Mouse (Mus musculus) heart, embryonic 13.5 days (tissue): ENCODE results near the gene Majin. TPM values are rescaled to one million over a fixed set of nuclear protein-coding genes. Genes with fewer than 3 reads are reported as not detected.

ENCODE experiments used
- ATAC-seq: fragments of 200-750 bp; cut with Nextera tagmentation; 2 replicates; pipeline ENCODE4 v1.8.0; 2017; ENCODE audit warnings: moderate TSS enrichment; ENCODE audit not compliant: insufficient number of reproducible peaks, low FRiP score, low TSS enrichment; ENCODE audit errors: extremely low read depth
- H3K27ac ChIP-seq: fragments of 300-500 bp; sonication (generic); replicated peaks from 2 replicates; pipeline ENCODE4 v1.5.1; 2015; ENCODE audit warnings: moderate library complexity, mild to moderate bottlenecking, inconsistent platforms
- H3K27me3 ChIP-seq: fragments of 300-500 bp; sonication (generic); replicated peaks from 2 replicates; pipeline ENCODE4 v1.6.1; 2015; ENCODE audit warnings: mild to moderate bottlenecking, inconsistent platforms
- H3K36me3 ChIP-seq: fragments of 300-500 bp; sonication (generic); 2 replicates; pipeline ENCODE4 v1.6.1; 2015; ENCODE audit warnings: mild to moderate bottlenecking, inconsistent platforms
- H3K4me1 ChIP-seq: fragments of 300-500 bp; sonication (generic); 2 replicates; pipeline ENCODE4 v1.6.1; 2015; ENCODE audit warnings: inconsistent platforms
- H3K4me2 ChIP-seq: fragments of 300-500 bp; sonication (generic); 2 replicates; pipeline ENCODE4 v1.6.1; 2015; ENCODE audit warnings: inconsistent platforms, mild to moderate bottlenecking, moderate library complexity
- H3K4me3 ChIP-seq: fragments of 300-500 bp; sonication (generic); 2 replicates; pipeline ENCODE4 v1.5.1; 2015; ENCODE audit warnings: moderate library complexity, mild to moderate bottlenecking, inconsistent platforms
- H3K9ac ChIP-seq: fragments of 300-500 bp; sonication (generic); 2 replicates; pipeline ENCODE4 v1.6.1; 2015; ENCODE audit warnings: inconsistent platforms, mild to moderate bottlenecking, moderate library complexity
- H3K9me3 ChIP-seq: fragments of 300-500 bp; sonication (generic); 2 replicates; pipeline ENCODE4 v1.6.1; 2016; ENCODE audit warnings: inconsistent platforms
- WGBS: fragments of 180-500 bp; shearing (Covaris S2); methylation state at CpG from one replicate; pipeline ENCODE4 v1.1.7; 2015; ENCODE audit warnings: mixed read lengths; 5-methylcytosine and 5-hydroxymethylcytosine counted together
- polyA plus RNA-seq: library from polyadenylated mRNA; unstranded; fragments of >200 nt; fragmentation: Nextera tagmentation; extraction: Ambion mirVana; gene quantifications from 2 replicates; pipeline ENCODE4 v1.2.1, GENCODE M21; 2015

Majin gene
- polyA plus RNA-seq, 1 experiment from 2014 or later = not detected

- WGBS = under 1% methylated on average over 55 of the region's 55 CpGs
- Histone ChIP-seq H3K36me3 (peaks cover 29% of the 10 kb centered on the region), H3K9ac (peak within 1 kb of the TSS; percentile 93), H3K9me3 (no peaks in the 10 kb centered on the region), H3K4me2 (peak within 1 kb of the TSS; percentile 96), H3K4me3 (peak within 1 kb of the TSS; percentile 81), H3K4me1 (peaks cover 24% of the 10 kb centered on the region), H3K27ac (peak within 1 kb of the TSS; percentile 72), H3K27me3 (no peaks in the 10 kb centered on the region)
- peak; percentile 86 for ATAC-seq
Measured at GRCm38 (mm10) chr19:6241274-6242107, 57.3 kb downstream of the Majin start, which contains the start of gene Atg2a. Gene Atg2a, plus strand, starts transcription at chr19:6241668.

DNA sequence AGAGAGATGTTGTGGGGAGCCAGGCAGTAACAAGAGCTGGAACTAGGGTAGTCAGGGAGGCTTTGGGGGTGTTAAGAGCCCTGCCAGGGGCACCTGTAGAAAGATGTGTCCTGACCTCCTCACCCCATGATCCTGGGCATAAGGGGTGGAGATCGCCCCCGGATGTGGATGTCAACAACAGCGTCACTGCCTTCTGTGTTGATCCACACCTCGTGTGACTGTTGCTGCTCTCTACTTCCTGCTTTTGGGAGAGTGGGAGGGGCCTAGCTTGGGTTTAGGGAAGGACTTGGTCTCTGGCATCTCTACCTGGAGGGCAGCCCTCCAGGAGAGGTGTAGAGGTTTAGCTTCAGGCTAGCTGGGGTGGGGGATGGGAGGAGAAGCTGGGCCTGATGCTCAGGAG lies 58.1 kb downstream of the Majin start:
- peak overlapping the region; percentile 72 for H3K27ac ChIP-seq
- no peaks in the 10 kb centered on the region for H3K9me3 ChIP-seq
- 0 out of 2 replicates have a peak, but pooled peaks have one; percentile 15 for ATAC-seq
- peak overlapping the region; percentile 96 for H3K4me2 ChIP-seq
- peaks cover 37% of the 10 kb centered on the region for H3K36me3 ChIP-seq
- 0% methylated on average over 4 of the region's 4 CpGs for WGBS
- H3K9ac ChIP-seq = peak overlapping the region; percentile 93
- H3K4me3 ChIP-seq = peak overlapping the region; percentile 81
- no peaks in the 10 kb centered on the region for H3K27me3 ChIP-seq
- peaks cover 22% of the 10 kb centered on the region for H3K4me1 ChIP-seq

DNA sequence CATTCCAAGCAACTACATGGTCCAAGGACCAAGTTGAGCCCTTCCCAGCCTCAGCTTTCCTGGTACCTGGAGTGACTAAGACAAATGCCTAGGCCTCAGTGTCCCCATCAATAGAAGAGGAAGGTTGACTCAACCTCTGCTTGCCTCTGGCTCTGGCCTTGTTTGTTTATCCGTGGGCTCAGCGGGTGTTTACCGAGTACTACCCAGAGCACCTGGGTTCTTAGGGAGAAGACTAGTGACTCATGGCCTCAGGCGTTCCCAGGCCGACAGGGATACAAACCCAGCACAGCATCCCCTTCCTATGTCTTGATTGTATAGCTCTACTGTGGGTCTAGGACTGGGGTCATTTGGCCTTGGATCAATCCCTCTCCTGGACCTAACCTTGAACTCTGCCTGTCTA lies 59.0 kb downstream of the Majin start:
- peaks cover 46% of the 10 kb centered on the region for H3K36me3 ChIP-seq
- no peaks in the 10 kb centered on the region for H3K27me3 ChIP-seq
- no peak overlapping the region for H3K27ac ChIP-seq
- H3K4me2 ChIP-seq = peak overlapping the region; percentile 96
- peak overlapping the region; percentile 93 for H3K9ac ChIP-seq
- H3K9me3 ChIP-seq = no peaks in the 10 kb centered on the region
- WGBS = 78% methylated on average over 5 of the region's 5 CpGs
- ATAC-seq = no peak
- H3K4me1 ChIP-seq = peaks cover 22% of the 10 kb centered on the region
- H3K4me3 ChIP-seq = no peak overlapping the region

- no peak overlapping the region for H3K4me3 ChIP-seq
- H3K27me3 ChIP-seq = no peaks in the 10 kb centered on the region
- ATAC-seq = no peak
- H3K36me3 ChIP-seq = peaks cover 67% of the 10 kb centered on the region
- no peak overlapping the region for H3K9ac ChIP-seq
- no peak overlapping the region for H3K27ac ChIP-seq
- peaks cover 15% of the 10 kb centered on the region for H3K4me1 ChIP-seq
- WGBS = 52% methylated on average over 1 of the region's 1 CpGs
- H3K9me3 ChIP-seq = no peaks in the 10 kb centered on the region
- H3K4me2 ChIP-seq = no peak overlapping the region
Measured at GRCm38 (mm10) chr19:6245806-6246205, 61.6 kb downstream of the Majin start.

- Histone ChIP-seq H3K4me1 (peaks cover 5% of the 10 kb centered on the region), H3K27me3 (no peaks in the 10 kb centered on the region), H3K9me3 (no peaks in the 10 kb centered on the region), H3K9ac (no peak overlapping the region), H3K4me3 (no peak overlapping the region), H3K27ac (no peak overlapping the region), H3K4me2 (no peak overlapping the region), H3K36me3 (peaks cover 85% of the 10 kb centered on the region)
- ATAC-seq = no peak
- WGBS = 87% methylated on average over 29 of the region's 29 CpGs
Measured at GRCm38 (mm10) chr19:6247526-6248300, 63.5 kb downstream of the Majin start.

DNA sequence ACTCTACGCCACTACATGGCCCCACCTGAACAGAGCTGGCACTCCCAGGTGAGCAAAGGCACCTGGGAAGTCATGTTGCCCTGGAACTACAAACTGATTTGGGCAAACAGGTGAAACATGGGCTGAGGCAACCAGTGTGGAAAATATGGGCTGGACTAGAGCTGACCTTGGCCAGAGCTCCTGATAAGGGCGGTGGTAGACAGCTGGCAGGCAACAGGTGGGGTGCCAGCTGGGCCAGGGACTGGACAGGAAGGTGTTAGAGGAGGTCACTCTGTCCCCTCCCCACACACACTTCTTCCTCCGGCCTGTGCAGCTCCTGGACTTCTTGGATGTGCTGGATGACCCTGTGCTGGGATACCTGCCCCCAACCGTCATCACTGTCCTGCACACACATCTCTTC lies 68.8 kb downstream of the Majin start:
- Histone ChIP-seq H3K27ac (no peak overlapping the region), H3K9ac (no peak overlapping the region), H3K27me3 (no peaks in the 10 kb centered on the region), H3K4me2 (no peak overlapping the region), H3K4me1 (peaks cover 5% of the 10 kb centered on the region; the same call in 1 of the 2 replicates), H3K36me3 (peaks cover 94% of the 10 kb centered on the region), H3K9me3 (no peaks in the 10 kb centered on the region), H3K4me3 (no peak overlapping the region)
- no peak for ATAC-seq
- WGBS = 81% methylated on average over 4 of the region's 4 CpGs

DNA sequence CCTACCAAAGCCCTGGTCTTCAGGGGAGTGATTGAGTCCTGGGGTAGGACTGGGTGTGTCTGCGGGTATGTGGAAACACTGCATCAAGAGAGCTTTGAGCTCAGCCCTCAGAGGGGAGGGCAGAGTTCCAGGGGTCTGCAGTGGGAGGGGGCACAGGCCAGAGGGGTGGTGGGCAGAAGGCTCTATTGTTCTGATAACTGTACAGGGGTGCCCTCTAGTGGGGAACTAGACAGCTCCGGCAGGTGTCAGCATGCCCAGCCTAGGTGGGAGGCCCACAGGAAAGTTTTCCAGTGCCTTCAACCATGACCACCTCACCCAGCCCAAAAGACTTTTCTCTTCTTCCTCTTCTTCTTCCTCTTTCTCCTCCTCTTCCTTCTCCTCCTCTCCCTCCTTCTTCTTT lies 76.2 kb downstream of the Majin start:
- 77% methylated on average over 2 of the region's 2 CpGs for WGBS
- peaks cover 5% of the 10 kb centered on the region; the same call in 1 of the 2 replicates for H3K9me3 ChIP-seq
- H3K36me3 ChIP-seq = peaks cover 71% of the 10 kb centered on the region
- H3K27ac ChIP-seq = no peak overlapping the region
- H3K4me2 ChIP-seq = no peak overlapping the region
- no peaks in the 10 kb centered on the region for H3K4me1 ChIP-seq
- no peaks in the 10 kb centered on the region for H3K27me3 ChIP-seq
- H3K4me3 ChIP-seq = no peak overlapping the region
- H3K9ac ChIP-seq = no peak overlapping the region
- ATAC-seq = no peak

DNA sequence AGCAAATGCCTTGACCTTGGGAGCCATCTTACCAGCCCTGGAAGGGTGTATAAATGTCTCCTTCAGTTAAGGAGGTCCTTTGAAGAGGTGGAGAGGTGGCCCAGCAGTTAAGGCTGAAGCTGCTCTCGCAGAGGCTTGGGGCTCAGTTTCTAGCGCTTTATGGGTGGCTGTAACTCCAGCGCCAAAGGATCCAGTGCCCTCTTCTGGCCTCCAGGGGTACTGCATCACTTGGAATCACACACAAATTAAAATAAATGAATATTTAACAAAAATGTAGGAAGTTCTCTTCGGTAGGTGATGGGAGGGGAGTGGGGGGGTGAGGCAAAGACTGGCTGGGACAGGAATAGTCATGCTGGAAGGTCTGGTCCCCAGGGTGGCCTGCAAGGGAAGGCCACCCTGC lies 76.8 kb downstream of the Majin start:
- Histone ChIP-seq H3K9ac (no peak overlapping the region), H3K36me3 (peaks cover 66% of the 10 kb centered on the region)

GRCm38 (mm10) chr19:6261379-6261778 lies 77.2 kb downstream of the Majin start:
- peaks cover 5% of the 10 kb centered on the region; the same call in 1 of the 2 replicates for H3K9me3 ChIP-seq
- H3K4me1 ChIP-seq = no peaks in the 10 kb centered on the region
- no peak overlapping the region for H3K9ac ChIP-seq
- no peak overlapping the region for H3K4me2 ChIP-seq
- ATAC-seq = no peak
- H3K36me3 ChIP-seq = peaks cover 62% of the 10 kb centered on the region
- WGBS = 91% methylated on average over 14 of the region's 14 CpGs
- no peaks in the 10 kb centered on the region for H3K27me3 ChIP-seq
- H3K4me3 ChIP-seq = no peak overlapping the region
- H3K27ac ChIP-seq = no peak overlapping the region

More for the DNA sequence above, 76.8 kb downstream of the Majin start:
- H3K4me3 ChIP-seq = no peak overlapping the region
- no peak overlapping the region for H3K4me2 ChIP-seq
- no peaks in the 10 kb centered on the region for H3K27me3 ChIP-seq
- peaks cover 5% of the 10 kb centered on the region; the same call in 1 of the 2 replicates for H3K9me3 ChIP-seq
- no peak for ATAC-seq
- H3K27ac ChIP-seq = no peak overlapping the region
- WGBS = 74% methylated on average over 4 of the region's 4 CpGs
- no peaks in the 10 kb centered on the region for H3K4me1 ChIP-seq

GRCm38 (mm10) chr19:6262222-6262621 lies 78.0 kb downstream of the Majin start:
- no peak overlapping the region for H3K9ac ChIP-seq
- H3K9me3 ChIP-seq = peaks cover 5% of the 10 kb centered on the region; the same call in 1 of the 2 replicates
- no peaks in the 10 kb centered on the region for H3K4me1 ChIP-seq
- H3K4me3 ChIP-seq = no peak overlapping the region
- no peak for ATAC-seq
- H3K4me2 ChIP-seq = no peak overlapping the region
- H3K36me3 ChIP-seq = peaks cover 53% of the 10 kb centered on the region
- H3K27ac ChIP-seq = no peak overlapping the region
- H3K27me3 ChIP-seq = 0 out of 2 replicates have a peak, but pooled peaks cover 4% of the 10 kb centered on the region
- WGBS = 60% methylated on average over 7 of the region's 7 CpGs

DNA sequence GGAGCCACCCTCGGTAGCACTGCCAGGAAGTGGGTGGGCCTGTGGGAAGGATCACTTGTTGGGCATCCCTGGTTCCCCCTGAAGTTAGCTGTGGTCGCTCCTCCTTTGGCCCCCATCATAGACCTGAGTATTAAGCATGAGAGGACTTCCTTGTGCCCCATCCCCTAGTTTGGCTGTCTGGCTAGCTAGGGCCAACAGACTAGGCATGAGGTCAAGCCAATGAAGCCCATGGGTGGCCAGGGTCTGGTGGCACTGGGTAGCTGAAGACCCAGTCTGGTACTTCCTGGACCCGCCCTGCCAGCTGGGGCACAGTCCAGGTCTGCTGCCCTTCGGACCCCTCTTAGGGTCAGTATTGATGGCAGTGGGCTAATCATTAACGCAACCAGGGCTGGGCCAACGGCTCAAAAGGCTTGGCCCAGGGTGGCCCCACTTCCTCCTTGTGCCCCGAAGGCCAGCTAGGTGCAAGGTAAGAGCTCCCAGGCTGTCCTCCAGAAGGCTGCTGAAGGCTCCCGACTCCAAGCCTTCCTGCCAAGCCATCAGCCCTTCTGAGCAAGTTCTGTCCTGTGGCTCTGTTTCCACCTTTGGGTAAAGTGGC lies 78.7 kb downstream of the Majin start:
- ATAC-seq = no peak
- 82% methylated on average over 8 of the region's 8 CpGs for WGBS
- Histone ChIP-seq H3K27ac (no peak overlapping the region), H3K4me3 (no peak overlapping the region), H3K4me2 (no peak overlapping the region), H3K36me3 (peaks cover 46% of the 10 kb centered on the region), H3K4me1 (no peaks in the 10 kb centered on the region), H3K9me3 (peaks cover 5% of the 10 kb centered on the region; the same call in 1 of the 2 replicates), H3K27me3 (0 out of 2 replicates have a peak, but pooled peaks cover 6% of the 10 kb centered on the region), H3K9ac (no peak overlapping the region)
